Mouse (Mus musculus) thymus, adult 2 months (tissue): ENCODE measurements around the gene Nin.

Source experiments
- CTCF ChIP-seq: fragments of 200-500 bp; IDR thresholded peaks from 2 replicates; pipeline ENCODE4 v1.5.1; 2012; ENCODE audit warnings: mild to moderate bottlenecking, control low read depth, low read length, moderate library complexity, borderline replicate concordance; ENCODE audit not compliant: control insufficient read depth, poor library complexity, insufficient read depth; ENCODE audit errors: extremely low read depth
- POLR2A ChIP-seq: fragments of 200-500 bp; IDR thresholded peaks from 2 replicates; pipeline ENCODE4 v1.6.1; 2012; ENCODE audit warnings: mild to moderate bottlenecking, low read length, control low read depth, moderate library complexity; ENCODE audit not compliant: control insufficient read depth, poor library complexity, insufficient read depth; ENCODE audit errors: extremely low read depth

DNA sequence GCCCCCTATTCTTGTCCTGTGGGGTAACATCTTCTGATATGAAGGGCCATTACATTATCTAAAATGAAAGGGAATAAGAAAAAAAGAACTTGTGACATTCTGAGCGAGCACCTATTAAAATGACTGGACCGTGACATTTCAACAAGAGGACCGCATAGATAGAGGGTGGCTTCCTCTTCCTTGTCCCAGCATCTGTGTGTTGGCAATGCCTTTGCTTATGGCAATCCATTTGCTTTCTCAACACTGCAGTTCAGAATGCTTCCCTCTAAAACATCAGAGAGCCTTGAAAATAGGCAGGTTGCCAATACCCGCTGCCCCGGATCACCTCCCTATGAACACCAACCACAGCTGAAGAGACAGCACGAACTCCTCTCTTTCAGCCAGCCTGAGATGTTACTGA, 3.6 kb downstream of the Nin start:
- TF ChIP-seq POLR2A = no peak
- TF ChIP-seq CTCF = no peak
